Mouse (Mus musculus) forebrain, embryonic 11.5 days (tissue): ENCODE measurements around the gene Tmed9. TPM values are rescaled to one million over a fixed set of nuclear protein-coding genes. Genes with fewer than 3 reads are reported as not detected.

Experiments used
- ATAC-seq: fragments of 200-750 bp; cut with Nextera tagmentation; replicated peaks from 2 replicates; pipeline ENCODE4 v1.8.0; 2017; ENCODE audit warnings: moderate TSS enrichment; ENCODE audit not compliant: low FRiP score
- DNase-seq: peaks from one replicate; pipeline ENCODE4 v3.0.0-alpha.2; 2017; ENCODE audit warnings: low spot score
- H3K27ac ChIP-seq: fragments of 300-500 bp; sonication (generic); 2 replicates; pipeline ENCODE4 v1.5.1; 2014; ENCODE audit warnings: low read depth, low read length
- H3K27me3 ChIP-seq: fragments of 300-500 bp; sonication (generic); 2 replicates; pipeline ENCODE4 v1.6.1; 2014; ENCODE audit warnings: mild to moderate bottlenecking, low read length, mixed read lengths; ENCODE audit not compliant: control insufficient read depth, insufficient read depth
- H3K36me3 ChIP-seq: fragments of 300-500 bp; sonication (generic); 2 replicates; pipeline ENCODE4 v1.6.1; 2014; ENCODE audit warnings: mild to moderate bottlenecking, low read length, moderate library complexity, mixed read lengths; ENCODE audit not compliant: control insufficient read depth, insufficient read depth
- H3K4me1 ChIP-seq: fragments of 300-500 bp; sonication (generic); replicated peaks from 2 replicates; pipeline ENCODE4 v1.6.1; 2014; ENCODE audit warnings: low read length, mixed read lengths; ENCODE audit not compliant: control insufficient read depth, insufficient read depth
- H3K4me2 ChIP-seq: fragments of 300-500 bp; sonication (generic); 2 replicates; pipeline ENCODE4 v1.6.1; 2014; ENCODE audit warnings: low read depth, mild to moderate bottlenecking, low read length, moderate library complexity, mixed read lengths; ENCODE audit not compliant: severe bottlenecking
- H3K4me3 ChIP-seq: fragments of 300-500 bp; sonication (generic); 2 replicates; pipeline ENCODE4 v1.5.1; 2014; ENCODE audit warnings: low read depth, low read length
- H3K9ac ChIP-seq: fragments of 300-500 bp; sonication (generic); 2 replicates; pipeline ENCODE4 v1.6.1; 2014; ENCODE audit warnings: low read length
- H3K9me3 ChIP-seq: fragments of 300-500 bp; sonication (generic); 2 replicates; pipeline ENCODE4 v1.6.1; 2016; ENCODE audit warnings: low read length, mixed read lengths; ENCODE audit not compliant: control insufficient read depth
- WGBS: fragments of 180-500 bp; shearing (Covaris S2); extraction: QIAGEN DNeasy Blood & Tissue Kit; methylation state at CpG from one replicate; pipeline ENCODE4 v1.1.7; 2014; 5-methylcytosine and 5-hydroxymethylcytosine counted together
- polyA plus RNA-seq: library from polyadenylated mRNA; unstranded; fragments of >200 nt; fragmentation: Nextera tagmentation; extraction: Ambion mirVana; gene quantifications from 2 replicates; pipeline ENCODE4 v1.2.1, GENCODE M21; 2014

The Tmed9 gene
- polyA plus RNA-seq, 1 experiment from 2014 or later: 56.5 TPM

- Histone ChIP-seq H3K36me3 (peaks cover 12% of the 10 kb centered on the region), H3K4me2 (peak within 1 kb of the TSS; percentile 93), H3K9ac (peak within 1 kb of the TSS; percentile 87), H3K4me3 (peak within 1 kb of the TSS; percentile 92), H3K27me3 (no peaks in the 10 kb centered on the region), H3K27ac (no peak within 1 kb of the TSS), H3K4me1 (peaks cover 8% of the 10 kb centered on the region; the same call in 1 of the 2 replicates), H3K9me3 (no peaks in the 10 kb centered on the region)
- ATAC-seq: peak; percentile 97
- under 1% methylated on average over 70 of the region's 70 CpGs for WGBS
- DNase-seq: peak; percentile 98
Observed at GRCm38 (mm10) chr13:55536194-55537175, 37.0 kb upstream of the Tmed9 start, which contains the start of gene Ddx41. Ddx41 (minus strand) TSS chr13:55536658.

GRCm38 (mm10) chr13:55540933-55541332 is 32.6 kb upstream of the Tmed9 start:
- H3K9ac ChIP-seq: no peak overlapping the region
- 83% methylated on average over 2 of the region's 2 CpGs for WGBS
- no peak overlapping the region for H3K27ac ChIP-seq
- ATAC-seq: no peak
- no peak overlapping the region for H3K4me2 ChIP-seq
- no peaks in the 10 kb centered on the region for H3K27me3 ChIP-seq
- no peak for DNase-seq
- no peaks in the 10 kb centered on the region for H3K9me3 ChIP-seq
- H3K4me1 ChIP-seq: no peaks in the 10 kb centered on the region
- no peak overlapping the region for H3K4me3 ChIP-seq
- H3K36me3 ChIP-seq: peaks cover 23% of the 10 kb centered on the region

- H3K4me1 ChIP-seq: no peaks in the 10 kb centered on the region
- peaks cover 23% of the 10 kb centered on the region for H3K36me3 ChIP-seq
- no peak overlapping the region for H3K27ac ChIP-seq
- H3K27me3 ChIP-seq: no peaks in the 10 kb centered on the region
- no peaks in the 10 kb centered on the region for H3K9me3 ChIP-seq
- no peak overlapping the region for H3K4me3 ChIP-seq
- H3K9ac ChIP-seq: no peak overlapping the region
- no peak overlapping the region for H3K4me2 ChIP-seq
- no peak for ATAC-seq
- no peak for DNase-seq
- WGBS: 93% methylated on average over 4 of the region's 4 CpGs
Observed at GRCm38 (mm10) chr13:55542891-55543290, 30.6 kb upstream of the Tmed9 start.

DNA sequence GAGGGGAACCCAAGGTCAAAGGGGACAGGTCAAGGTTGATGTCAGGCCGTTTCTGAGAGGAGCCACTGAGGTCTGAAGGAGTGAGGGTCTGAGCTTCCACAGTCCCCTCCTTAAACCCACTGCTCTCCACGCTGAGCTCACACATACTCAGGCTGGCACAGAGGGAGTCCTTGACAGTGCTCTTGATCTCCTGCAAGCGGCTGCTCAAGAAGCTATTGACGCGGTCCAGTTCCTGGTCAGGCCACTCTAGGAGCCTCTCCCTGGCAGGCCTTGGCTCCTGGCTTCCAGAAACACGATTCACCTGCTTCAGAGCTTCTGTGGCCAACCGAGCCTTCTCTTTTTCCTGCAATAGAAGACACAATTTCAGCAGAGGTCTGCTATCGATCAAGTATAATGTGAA is 30.1 kb upstream of the Tmed9 start:
- DNase-seq (no peak), ATAC-seq (no peak)
- Histone ChIP-seq H3K27ac (no peak overlapping the region), H3K4me3 (no peak overlapping the region), H3K9me3 (no peaks in the 10 kb centered on the region), H3K27me3 (no peaks in the 10 kb centered on the region), H3K9ac (no peak overlapping the region), H3K36me3 (peaks cover 23% of the 10 kb centered on the region), H3K4me2 (no peak overlapping the region), H3K4me1 (no peaks in the 10 kb centered on the region)
- WGBS: 95% methylated on average over 8 of the region's 8 CpGs

- peaks cover 17% of the 10 kb centered on the region for H3K36me3 ChIP-seq
- WGBS: 86% methylated on average over 6 of the region's 6 CpGs
- H3K27ac ChIP-seq: no peak overlapping the region
Observed at GRCm38 (mm10) chr13:55544792-55545191, 28.7 kb upstream of the Tmed9 start.

GRCm38 (mm10) chr13:55547916-55548315 is 25.6 kb upstream of the Tmed9 start:
- DNase-seq (no peak), ATAC-seq (no peak)
- H3K4me1 ChIP-seq: no peaks in the 10 kb centered on the region
- H3K27ac ChIP-seq: no peak overlapping the region
- no peak overlapping the region for H3K9ac ChIP-seq
- H3K4me2 ChIP-seq: no peak overlapping the region
- H3K36me3 ChIP-seq: peaks cover 8% of the 10 kb centered on the region
- H3K9me3 ChIP-seq: no peaks in the 10 kb centered on the region
- H3K4me3 ChIP-seq: no peak overlapping the region
- H3K27me3 ChIP-seq: no peaks in the 10 kb centered on the region
- WGBS: 89% methylated on average over 2 of the region's 2 CpGs

More at GRCm38 (mm10) chr13:55544792-55545191, 28.7 kb upstream of the Tmed9 start:
- H3K4me1 ChIP-seq: no peaks in the 10 kb centered on the region
- no peak overlapping the region for H3K4me3 ChIP-seq
- H3K9ac ChIP-seq: no peak overlapping the region
- no peaks in the 10 kb centered on the region for H3K27me3 ChIP-seq
- no peaks in the 10 kb centered on the region for H3K9me3 ChIP-seq
- no peak for DNase-seq
- no peak for ATAC-seq
- H3K4me2 ChIP-seq: no peak overlapping the region

GRCm38 (mm10) chr13:55548426-55548825 is 25.1 kb upstream of the Tmed9 start:
- no peaks in the 10 kb centered on the region for H3K4me1 ChIP-seq
- no peak overlapping the region for H3K27ac ChIP-seq
- peaks cover 3% of the 10 kb centered on the region for H3K36me3 ChIP-seq
- H3K4me2 ChIP-seq: no peak overlapping the region
- DNase-seq (no peak), ATAC-seq (no peak)
- no peak overlapping the region for H3K4me3 ChIP-seq
- no peak overlapping the region for H3K9ac ChIP-seq
- H3K27me3 ChIP-seq: no peaks in the 10 kb centered on the region
- WGBS: 95% methylated on average over 5 of the region's 5 CpGs
- H3K9me3 ChIP-seq: no peaks in the 10 kb centered on the region

DNA sequence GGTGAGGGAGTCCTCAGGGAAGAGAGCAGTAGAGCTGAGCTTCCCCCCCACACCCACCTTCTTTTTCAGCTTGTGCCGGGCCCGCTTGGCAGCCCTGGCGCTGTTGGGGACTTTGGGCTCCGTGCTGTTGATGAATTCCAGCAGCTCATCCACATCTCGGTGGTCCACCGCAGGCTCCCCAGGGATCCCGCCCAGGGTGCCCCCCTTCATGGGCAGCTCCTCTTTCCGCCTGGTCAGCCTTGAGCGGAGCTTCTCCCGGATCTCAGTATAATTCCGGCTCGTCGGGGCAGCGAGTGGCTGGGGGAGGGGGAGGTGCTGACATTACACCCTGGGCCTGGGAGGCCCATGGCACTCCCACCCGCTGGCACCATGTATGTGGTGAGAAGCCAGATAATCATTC is 24.5 kb upstream of the Tmed9 start:
- WGBS: 86% methylated on average over 15 of the region's 15 CpGs
- H3K36me3 ChIP-seq: peaks cover 3% of the 10 kb centered on the region; the same call in 1 of the 2 replicates
- no peak for DNase-seq

More for the DNA sequence above, 24.5 kb upstream of the Tmed9 start:
- no peak overlapping the region for H3K4me2 ChIP-seq
- no peaks in the 10 kb centered on the region for H3K9me3 ChIP-seq
- no peak overlapping the region for H3K4me3 ChIP-seq
- H3K4me1 ChIP-seq: no peaks in the 10 kb centered on the region
- no peak for ATAC-seq
- no peak overlapping the region for H3K27ac ChIP-seq
- H3K9ac ChIP-seq: no peak overlapping the region
- no peaks in the 10 kb centered on the region for H3K27me3 ChIP-seq
